In the genomic region with DNA sequence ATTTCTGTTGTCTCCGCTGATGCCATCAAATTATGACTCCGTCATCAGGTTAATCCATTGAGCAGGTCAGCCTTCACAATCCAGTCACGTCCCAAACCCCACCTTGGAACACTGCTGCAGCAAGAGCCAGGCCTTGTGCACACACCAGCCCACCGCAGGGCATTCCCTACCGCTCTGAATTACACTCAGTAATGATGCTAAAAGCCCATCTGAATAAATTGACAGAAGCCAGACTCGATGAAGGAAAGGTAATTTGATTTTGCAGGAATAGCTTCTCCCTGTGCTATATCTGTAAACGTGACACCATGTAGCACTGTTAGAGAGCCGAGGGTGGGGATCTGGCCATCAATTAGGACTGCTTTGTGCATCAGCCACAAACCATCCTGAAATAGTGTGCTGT, we compare ENCODE assay signal across 17 mouse cellular contexts.
"Had no signal": no experiment of that assay in that cellular context is flagged by ENCODE, and none has a peak within 500 bp of the region (broad histone marks: within the 10 kb centered on the region; RNA-seq: fewer than 3 reads in every experiment).

No protein-coding gene starts in this region.

- H3K27ac ChIP-seq: neural tube, embryonic 12.5 days; neural tube, embryonic 13.5 days; neural tube, embryonic 15.5 days; stomach, embryonic 15.5 days; stomach, postnatal 0 days had no signal

- H3K27me3 ChIP-seq: neural tube, embryonic 12.5 days; neural tube, embryonic 13.5 days; neural tube, embryonic 15.5 days; stomach, embryonic 15.5 days had no signal

- H3K9ac ChIP-seq: neural tube, embryonic 12.5 days; neural tube, embryonic 13.5 days; neural tube, embryonic 15.5 days; stomach, embryonic 15.5 days had no signal

- H3K9me3 ChIP-seq: neural tube, embryonic 12.5 days; neural tube, embryonic 13.5 days; neural tube, embryonic 15.5 days; stomach, embryonic 15.5 days had no signal

- H3K4me2 ChIP-seq: neural tube, embryonic 12.5 days; neural tube, embryonic 13.5 days; neural tube, embryonic 15.5 days; stomach, embryonic 15.5 days had no signal

- H3K4me3 ChIP-seq: neural tube, embryonic 12.5 days; neural tube, embryonic 13.5 days; neural tube, embryonic 15.5 days; stomach, embryonic 15.5 days had no signal

- H3K4me1 ChIP-seq: neural tube, embryonic 12.5 days; neural tube, embryonic 13.5 days; neural tube, embryonic 15.5 days had no signal

- DNase-seq: retina, postnatal 1 day; right cerebral cortex, adult 18-20 months; right cerebral cortex, postnatal 14 days; right cerebral cortex, postnatal 25 days; right cerebral cortex, postnatal 4 days; spleen, adult 18-20 months; thymus, adult 18-20 months; thymus, adult 2 months; thymus, postnatal 14 days; thymus, postnatal 25 days; thymus, postnatal 36 days; thymus, postnatal 4 days had no signal
